In genomic region chr4:149586783-149587595, GRCm38 (mm10) we compare ENCODE assay signal across 8 mouse cellular contexts. TPM values are rescaled to one million over a fixed set of nuclear protein-coding genes. Genes with fewer than 3 reads are reported as not detected.
A peak's percentile ranks its signal among the peaks of the same experiment; 100 is the strongest.
DNase-seq lines count a peak whose midpoint lies in the region; ATAC-seq and TF ChIP-seq lines count a peak whose summit lies in the region.

No protein-coding gene starts in this region.

- peak overlapping the region; percentile 89 to 94 for H3K4me3 ChIP-seq in ES-E14 (ENCODE audit: insufficient read depth in 1 of 2, low read depth in 1 of 2, low read length in 2 of 2, poor library complexity in 1 of 2, severe bottlenecking in 1 of 2)
- H3K4me3 ChIP-seq in heart, embryonic 14.5 days (ENCODE audit: control insufficient read depth in 1 of 2, insufficient read depth in 1 of 2, low read depth in 1 of 2, low read length in 2 of 2) = peak overlapping the region; percentile 83 to 88

- no peaks in the 10 kb centered on the region for H3K9me3 ChIP-seq in ES-E14 (ENCODE audit: control insufficient read depth, insufficient read depth, low read depth, low read length)
- H3K9me3 ChIP-seq in heart, embryonic 14.5 days (ENCODE audit: control insufficient read depth, low read length) = no peaks in the 10 kb centered on the region; the same call in 1 of the 2 replicates

- peaks cover 2% of the 10 kb centered on the region in 2 experiments; a peak in 2 of 4 replicates for H3K4me1 ChIP-seq in ES-E14 (ENCODE audit: control insufficient read depth in 2 of 2, insufficient read depth in 2 of 2, low read length in 2 of 2, poor library complexity in 1 of 2)
- H3K4me1 ChIP-seq in heart, embryonic 14.5 days (ENCODE audit: control insufficient read depth in 2 of 2, insufficient read depth in 2 of 2, low read length in 2 of 2) = peaks cover 6 to 7% of the 10 kb centered on the region in 2 experiments; a peak in 3 of 4 replicates

- peak overlapping the region; percentile 92 for H3K9ac ChIP-seq in ES-E14 (ENCODE audit: insufficient read depth, low read depth, low read length, poor library complexity, severe bottlenecking)
- peak overlapping the region; percentile 82 for H3K9ac ChIP-seq in heart, embryonic 14.5 days (ENCODE audit: low read length)

- H3K4me2 ChIP-seq in heart, embryonic 14.5 days (ENCODE audit: low read length) = peak overlapping the region; percentile 99

- H3K27me3 ChIP-seq in heart, embryonic 14.5 days (ENCODE audit: control insufficient read depth, insufficient read depth, low read length) = peaks cover 52% of the 10 kb centered on the region

- in situ Hi-C loops in ES-E14 (cut with MboI; ENCODE audit: low sequenced_read_pairs in 2 of 2, unreplicated experiment in 2 of 2) = no loop called here

- H3K36me3 ChIP-seq in ES-E14 (ENCODE audit: control insufficient read depth, insufficient read depth, low read length, poor library complexity, severe bottlenecking) = no peaks in the 10 kb centered on the region
- no peaks in the 10 kb centered on the region for H3K36me3 ChIP-seq in heart, embryonic 14.5 days (ENCODE audit: control insufficient read depth, insufficient read depth, low read length)

- DNase-seq in layer of hippocampus, adult 11-12 months (ENCODE audit: low spot score) = peak; percentile 54
- DNase-seq in layer of hippocampus, adult 9-11 months = no peak
- no peak for DNase-seq in ES-E14 (ENCODE audit: low read depth, low spot score)
- DNase-seq in cerebellum, postnatal 25 days = peak; percentile 79 to 84
- peak; percentile 27 to 55 for DNase-seq in kidney, postnatal 25 days

- WGBS in heart, embryonic 14.5 days = under 1% methylated on average over 72 of the region's 72 CpGs

- ATAC-seq in heart, embryonic 14.5 days (ENCODE audit: insufficient number of reproducible peaks, insufficient read depth, low FRiP score, low read depth) = peak; percentile 51
- peak; percentile 27; the same call in 1 of the 2 replicates for ATAC-seq in megakaryocyte-erythroid progenitor cell, adult 5-6 weeks (replicated peaks; ENCODE audit: low FRiP score, low TSS enrichment, poor library complexity, severe bottlenecking)
- no peak for ATAC-seq in erythroid progenitor cell, adult 5-6 weeks (replicated peaks; ENCODE audit: low FRiP score, poor library complexity, severe bottlenecking)

- peak overlapping the region; percentile 24; the same call in 1 of the 2 replicates for H3K27ac ChIP-seq in ES-E14 (ENCODE audit: insufficient read depth, low read depth, low read length, poor library complexity, severe bottlenecking)
- no peak overlapping the region for H3K27ac ChIP-seq in heart, embryonic 14.5 days (replicated peaks in 1 of 2; ENCODE audit: control insufficient read depth in 1 of 2, insufficient read depth in 1 of 2, low read depth in 2 of 2, low read length in 2 of 2)

TF ChIP-seq in ES-E14, 5 proteins besides CTCF, POLR2A, EP300 and RAD21:
- TF ChIP-seq HCFC1 (IDR thresholded peaks at IDR 0.05; ENCODE audit: borderline replicate concordance, insufficient read depth, low read length) (no peak), MAFK (IDR thresholded peaks at IDR 0.05; ENCODE audit: insufficient read depth, low read depth, low read length) (no peak), CHD2 (IDR thresholded peaks at IDR 0.05; ENCODE audit: low read depth, low read length) (no peak), ZC3H11A (IDR thresholded peaks at IDR 0.05; ENCODE audit: borderline replicate concordance, low read depth, low read length) (no peak), ZNF384 (IDR thresholded peaks at IDR 0.05; ENCODE audit: low read depth, low read length) (no peak)

RNA-seq across cellular contexts. Expression of gene Clstn1, which starts 0.7 kb away (rescaled TPM):
- total RNA-seq in ES-E14 (2012; rRNA removed) = 115 and 254 TPM in 2 replicates
- 18.2 and 18.5 TPM in 2 replicates for polyA plus RNA-seq in heart, embryonic 14.5 days (2014; fragmentation: Nextera tagmentation; extraction: Ambion mirVana)
- 30.8 and 31.2 TPM in 2 replicates for total RNA-seq in megakaryocyte-erythroid progenitor cell, adult 5-6 weeks (2014; fragmentation: Nextera tagmentation)
- total RNA-seq in megakaryocyte-erythroid progenitor cell, adult 5-6 weeks (2017) = 23.3 and 30.4 TPM in 2 replicates
- 0.72 and 0.84 TPM in 2 replicates for total RNA-seq in erythroid progenitor cell, adult 5-6 weeks (2015; ENCODE audit: low replicate concordance)
- total RNA-seq in erythroid progenitor cell, adult 5-6 weeks (2017; ENCODE audit: low replicate concordance) = 0.64 and 0.83 TPM in 2 replicates

Comparison
In these comparisons a context has a peak if more than half of its experiments do, and no peak if none do; other contexts are left out.
1. DNase-seq: peak in layer of hippocampus, adult 11-12 months (single experiment), cerebellum, postnatal 25 days (2 of 2) and kidney, postnatal 25 days (2 of 2); none in layer of hippocampus, adult 9-11 months (single experiment) and ES-E14 (single experiment).
2. RNA of gene Clstn1, which starts 0.7 kb away (total RNA-seq): 115 to 254 TPM in ES-E14 and 23.3 to 31.2 TPM in megakaryocyte-erythroid progenitor cell, adult 5-6 weeks; 0.64 to 0.84 TPM in erythroid progenitor cell, adult 5-6 weeks; every median in the first group is over 10 times any median in the second.